Comparison of ENCODE assay signal across 8 mouse cellular contexts in genomic region chr16:93454080-93454997, GRCm38 (mm10).
DNase-seq lines count a peak whose midpoint lies in the region; ATAC-seq and TF ChIP-seq lines count a peak whose summit lies in the region.

No protein-coding gene starts in this region.

- intact Hi-C loops in heart, postnatal 36 days (cut with DNase I), result loop anchor here (1.0 to 10.0 kb wide), 6 partner anchors 142 to 889 kb away; partner anchors contain the start of gene Runx1

- no peak overlapping the region for H3K27ac ChIP-seq in embryonic fibroblast, embryonic 13.5 days (ENCODE audit: insufficient read depth, low read length)
- no peak overlapping the region for H3K27ac ChIP-seq in spleen, adult 2 months (ENCODE audit: insufficient read depth, low read length)

- no peaks in the 10 kb centered on the region for H3K36me3 ChIP-seq in spleen, adult 2 months (ENCODE audit: control insufficient read depth, insufficient read depth, low read length)

- no peak overlapping the region for H3K4me3 ChIP-seq in embryonic fibroblast, embryonic 13.5 days (ENCODE audit: insufficient read depth, low read length)
- H3K4me3 ChIP-seq in spleen, adult 2 months (ENCODE audit: extremely low read depth, insufficient read depth, insufficient read length), result no peak overlapping the region

- 21% methylated on average over 8 of the region's 8 CpGs for WGBS in spleen, adult 2 months

- ATAC-seq in cerebellum, adult (ENCODE audit: insufficient number of reproducible peaks, low FRiP score, low TSS enrichment), result no peak
- peak; percentile 84 for ATAC-seq in megakaryocyte progenitor cell, adult 5-6 weeks (replicated peaks; ENCODE audit: poor library complexity)

- no peak for TF ChIP-seq POLR2A in embryonic fibroblast, embryonic 13.5 days (IDR thresholded peaks at IDR 0.05; ENCODE audit: low read depth, low read length)
- TF ChIP-seq POLR2A in spleen, adult 2 months (IDR thresholded peaks at IDR 0.05; ENCODE audit: low read depth, low read length), result no peak

- peak; percentile 79 for TF ChIP-seq CTCF in embryonic fibroblast, embryonic 13.5 days (IDR thresholded peaks at IDR 0.05; ENCODE audit: borderline replicate concordance, insufficient read depth, low read length)
- TF ChIP-seq CTCF in spleen, adult 2 months (IDR thresholded peaks at IDR 0.05; ENCODE audit: extremely low read depth, insufficient read depth, insufficient read length, insufficient replicate concordance), result peak; percentile 89; the same call in 1 of the 2 replicates

- peak; percentile 49 for DNase-seq in cerebellum, adult 11 months
- DNase-seq in adrenal gland, postnatal 4 days (ENCODE audit: low spot score in 2 of 2), result peak; percentile 35 to 57
- DNase-seq in heart, postnatal 36 days, result peak; percentile 74 to 87
- DNase-seq in layer of hippocampus, postnatal 36 days, result peak; percentile 57 to 59
- DNase-seq in spleen, adult 2 months (ENCODE audit: low read depth in 1 of 2, low spot score in 2 of 2), result peak; percentile 41 to 70

- H3K4me1 ChIP-seq in embryonic fibroblast, embryonic 13.5 days (ENCODE audit: control insufficient read depth, insufficient read depth, low read length), result no peaks in the 10 kb centered on the region
- H3K4me1 ChIP-seq in spleen, adult 2 months (ENCODE audit: control insufficient read depth, insufficient read depth, insufficient read length), result 0 out of 2 replicates have a peak, but pooled peaks cover 2% of the 10 kb centered on the region

- H3K27me3 ChIP-seq in spleen, adult 2 months (ENCODE audit: control insufficient read depth, insufficient read depth, low read length), result no peaks in the 10 kb centered on the region
